Mouse (Mus musculus) heart, adult 9 months (tissue): ENCODE measurements around the gene Lgals7.

Experiments
- DNase-seq, 2 experiments: peaks; one replicate each; pipeline ENCODE4 v3.0.0; 2022; ENCODE audit warnings: low spot score in 2 of 2

Gene Lgals7

DNA sequence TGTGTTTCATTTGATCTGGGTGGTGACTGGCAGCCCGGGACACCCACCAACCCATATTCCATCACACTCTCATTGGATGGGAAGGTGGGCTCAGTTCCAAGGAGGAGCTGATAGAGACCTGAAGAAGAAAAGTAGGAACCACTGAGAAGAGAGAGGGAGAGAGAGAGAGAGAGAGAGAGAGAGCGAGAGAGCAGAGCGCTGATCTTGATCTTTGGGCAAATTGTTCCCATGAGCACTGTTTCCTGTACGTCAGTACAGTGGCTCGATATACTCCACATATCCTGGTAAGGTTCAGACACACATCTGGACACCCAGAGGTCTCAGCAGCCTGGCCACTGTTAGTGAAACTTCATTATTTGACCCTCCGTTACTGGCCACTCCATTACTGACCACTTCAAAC is at the start of gene Lgals7:
Gene Lgals7, plus strand, starts transcription at position 314 of the 400 bp plus-strand sequence.
- no peak for DNase-seq

DNA sequence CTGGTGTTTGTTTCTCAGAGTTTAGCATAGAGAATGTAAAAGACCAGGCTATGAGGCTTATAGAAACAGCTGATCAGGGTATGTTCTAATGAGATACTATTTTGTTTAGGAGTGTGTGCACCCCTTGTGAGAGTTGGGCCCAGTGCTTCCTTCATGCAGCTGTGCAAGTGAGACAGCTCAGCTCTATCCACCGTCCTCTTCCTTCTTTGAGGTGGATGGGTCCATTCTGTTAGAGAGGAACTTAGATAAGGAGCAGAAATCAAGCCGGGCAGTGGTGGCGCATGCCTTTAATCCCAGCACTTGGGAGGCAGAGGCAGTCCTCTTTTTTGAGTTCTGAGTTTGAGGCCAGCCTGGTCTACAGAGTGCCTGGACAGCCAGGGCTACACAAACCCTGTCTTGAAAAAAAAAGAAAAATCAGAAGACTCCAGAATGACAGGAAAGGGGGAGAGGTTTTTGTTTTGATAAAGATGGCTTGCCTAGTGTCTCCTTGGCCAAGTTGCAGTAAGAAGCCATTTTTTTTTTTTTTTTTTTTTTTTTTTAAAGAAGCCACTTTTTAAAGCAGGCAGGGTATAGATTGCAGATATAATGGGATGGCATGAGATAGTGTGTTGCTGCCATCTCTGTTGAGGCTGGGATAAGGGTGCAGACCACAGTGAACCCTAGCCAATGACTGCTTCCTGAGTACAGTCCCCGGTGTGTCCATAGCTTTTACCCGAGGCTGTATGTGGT is 49.2 kb upstream of the Lgals7 start:
- DNase-seq, result no peak

DNA sequence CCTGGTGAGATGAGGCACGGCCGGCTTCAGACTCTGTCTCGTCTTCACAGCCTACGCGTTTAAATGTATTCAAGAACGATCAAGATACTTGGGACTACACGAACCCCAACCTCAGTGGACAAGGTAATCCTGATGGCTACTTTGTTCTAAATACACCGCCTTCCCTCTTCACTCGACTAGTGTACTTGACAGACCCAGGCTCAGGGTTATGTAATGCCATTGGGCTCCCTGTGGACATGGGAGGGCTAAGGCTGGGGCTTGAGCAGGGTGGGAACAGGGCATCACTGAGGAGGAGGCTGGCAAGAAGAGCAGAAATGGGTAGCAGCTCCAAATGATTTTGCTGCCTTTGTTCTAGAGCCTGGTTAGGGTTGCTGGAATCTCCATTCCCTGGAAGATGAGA is 48.4 kb upstream of the Lgals7 start:
- no peak for DNase-seq

DNA sequence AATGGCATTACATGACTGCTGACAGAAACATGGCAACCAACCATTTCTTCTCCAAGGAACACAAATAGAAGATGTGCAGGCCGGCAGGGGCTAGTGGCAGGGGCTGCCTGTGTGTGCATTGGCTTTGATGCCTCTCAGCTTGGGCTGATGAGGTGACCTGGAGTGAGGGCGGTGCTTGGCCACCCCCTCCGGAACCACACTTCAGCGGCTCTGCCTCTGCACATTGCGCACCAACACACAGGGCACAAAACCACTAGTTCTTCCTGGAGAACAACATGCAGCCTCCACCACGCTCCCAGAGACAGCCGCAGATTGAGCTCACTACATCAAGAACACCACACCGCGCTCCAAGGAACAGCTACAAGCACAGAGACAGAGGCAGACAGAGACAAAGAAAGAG is 47.5 kb upstream of the Lgals7 start:
- peak in 1 of 2 experiments; percentile 38 for DNase-seq

DNA sequence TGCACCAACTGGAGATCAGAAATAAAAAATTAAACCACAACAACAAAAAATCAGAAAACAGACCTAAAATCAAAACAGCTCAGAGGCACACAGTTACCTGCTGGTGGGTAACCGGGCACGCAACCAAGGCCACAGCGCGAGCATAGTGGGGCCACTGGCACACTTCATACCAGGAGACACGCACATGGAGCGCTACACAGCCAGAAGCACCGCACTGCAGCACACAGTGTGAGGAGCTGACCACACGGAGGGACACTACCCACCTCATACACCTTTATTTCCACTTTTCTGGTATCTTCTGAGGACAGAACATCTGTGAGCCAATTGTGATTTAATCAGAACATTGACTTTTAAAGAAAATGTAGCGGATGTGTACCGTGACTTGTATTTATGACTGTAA is 46.7 kb upstream of the Lgals7 start:
- DNase-seq, result no peak

DNA sequence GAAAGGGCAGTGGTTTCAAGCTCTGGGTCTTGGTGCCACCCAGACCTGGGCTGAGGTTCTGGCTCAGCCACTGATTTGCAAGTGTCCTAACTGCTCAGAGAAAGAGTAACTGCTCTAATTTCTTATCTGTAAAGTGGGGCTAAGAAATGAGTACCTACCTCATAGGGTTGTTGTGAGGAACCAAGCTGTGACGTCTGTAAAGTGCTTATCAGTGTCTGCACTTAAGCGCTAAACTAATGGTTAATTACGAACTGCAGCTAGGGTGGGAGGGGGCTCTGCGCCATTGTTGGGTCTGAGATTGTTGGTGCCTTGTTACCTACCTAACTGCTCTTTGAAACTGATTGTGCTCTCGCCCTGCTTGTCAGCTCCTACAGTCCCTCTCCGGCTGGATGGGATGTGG is 46.1 kb upstream of the Lgals7 start:
- DNase-seq, result no peak

DNA sequence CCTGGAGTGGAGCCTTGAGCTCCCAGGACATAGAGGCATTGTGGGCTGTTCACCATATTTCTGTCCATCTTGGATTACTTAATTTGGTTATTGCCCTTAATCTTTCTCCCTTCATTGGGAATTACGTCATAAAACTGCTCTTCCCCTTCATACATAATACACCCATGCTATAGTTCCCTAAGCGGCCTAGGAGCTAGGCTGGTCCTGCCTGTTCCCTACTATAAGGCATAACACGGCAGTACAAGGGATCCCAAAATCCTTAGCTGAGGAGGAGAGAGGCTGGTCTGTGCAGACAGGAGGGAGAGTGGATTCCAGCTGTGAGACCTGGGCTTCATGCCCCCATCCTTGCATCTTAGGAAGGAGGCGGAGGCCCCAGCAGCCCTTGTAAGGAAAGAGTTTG is 45.7 kb upstream of the Lgals7 start:
- no peak for DNase-seq

DNA sequence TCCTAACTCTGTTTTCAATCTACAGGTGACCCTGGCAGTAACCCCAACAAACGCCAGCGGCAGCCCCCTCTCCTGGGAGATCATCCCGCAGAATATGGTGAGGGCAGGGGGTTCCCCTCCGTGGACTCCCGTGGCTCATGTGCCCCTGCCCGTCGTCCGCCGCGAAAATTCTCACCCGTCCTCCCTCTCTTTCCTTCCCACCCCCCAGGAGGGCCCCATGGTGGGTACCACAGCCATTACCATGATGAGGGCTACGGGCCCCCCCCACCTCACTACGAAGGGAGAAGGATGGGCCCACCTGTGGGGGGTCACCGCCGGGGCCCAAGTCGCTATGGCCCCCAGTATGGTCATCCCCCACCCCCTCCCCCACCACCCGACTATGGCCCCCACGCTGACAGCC is 45.2 kb upstream of the Lgals7 start:
- no peak for DNase-seq

DNA sequence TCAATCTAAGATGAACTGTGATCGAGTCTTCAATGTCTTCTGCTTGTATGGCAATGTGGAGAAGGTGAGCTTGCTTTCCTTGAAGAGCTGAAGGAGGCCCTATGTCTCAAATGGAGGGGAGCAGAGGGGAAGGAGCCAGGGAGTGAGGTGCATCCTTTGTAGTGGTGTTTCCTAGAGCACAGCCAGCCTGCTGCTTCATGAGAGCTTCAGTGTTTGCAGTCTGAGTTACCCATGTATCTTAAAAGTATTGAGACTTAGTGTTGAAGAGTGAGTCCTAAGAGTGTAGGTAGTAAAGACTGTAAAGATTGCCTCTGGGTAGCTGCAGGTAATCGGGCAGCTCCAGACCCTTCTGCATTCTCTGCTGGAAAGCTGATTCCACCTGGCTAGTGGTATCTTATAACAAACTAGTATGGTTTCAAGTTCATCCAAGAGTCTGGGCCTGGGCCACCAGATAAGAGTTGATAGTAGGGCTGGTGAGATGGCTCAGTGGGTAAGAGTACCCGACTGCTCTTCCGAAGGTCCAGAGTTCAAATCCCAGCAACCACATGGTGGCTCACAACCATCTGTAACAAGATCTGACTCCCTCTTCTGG is 44.7 kb upstream of the Lgals7 start:
- no peak for DNase-seq

DNA sequence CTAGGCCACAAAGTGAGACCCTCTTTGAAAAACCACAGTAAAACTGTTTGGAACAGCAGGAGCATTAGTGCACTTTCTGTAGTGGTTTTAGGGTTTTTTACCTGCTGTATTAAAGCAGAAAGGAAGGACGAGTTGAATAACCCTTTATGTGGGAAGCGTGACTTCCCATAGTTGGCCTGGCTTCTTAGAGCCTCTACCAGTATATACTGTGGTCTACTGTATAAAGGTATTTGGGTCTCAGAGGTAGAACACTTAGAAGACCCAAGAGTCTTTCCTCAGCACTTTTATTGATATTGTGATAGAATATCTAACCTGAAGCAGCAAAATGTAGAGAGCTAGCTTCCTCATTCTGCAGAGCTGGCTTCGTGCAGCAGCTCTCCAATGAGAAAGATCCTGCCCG is 44.1 kb upstream of the Lgals7 start:
- DNase-seq, result no peak

DNA sequence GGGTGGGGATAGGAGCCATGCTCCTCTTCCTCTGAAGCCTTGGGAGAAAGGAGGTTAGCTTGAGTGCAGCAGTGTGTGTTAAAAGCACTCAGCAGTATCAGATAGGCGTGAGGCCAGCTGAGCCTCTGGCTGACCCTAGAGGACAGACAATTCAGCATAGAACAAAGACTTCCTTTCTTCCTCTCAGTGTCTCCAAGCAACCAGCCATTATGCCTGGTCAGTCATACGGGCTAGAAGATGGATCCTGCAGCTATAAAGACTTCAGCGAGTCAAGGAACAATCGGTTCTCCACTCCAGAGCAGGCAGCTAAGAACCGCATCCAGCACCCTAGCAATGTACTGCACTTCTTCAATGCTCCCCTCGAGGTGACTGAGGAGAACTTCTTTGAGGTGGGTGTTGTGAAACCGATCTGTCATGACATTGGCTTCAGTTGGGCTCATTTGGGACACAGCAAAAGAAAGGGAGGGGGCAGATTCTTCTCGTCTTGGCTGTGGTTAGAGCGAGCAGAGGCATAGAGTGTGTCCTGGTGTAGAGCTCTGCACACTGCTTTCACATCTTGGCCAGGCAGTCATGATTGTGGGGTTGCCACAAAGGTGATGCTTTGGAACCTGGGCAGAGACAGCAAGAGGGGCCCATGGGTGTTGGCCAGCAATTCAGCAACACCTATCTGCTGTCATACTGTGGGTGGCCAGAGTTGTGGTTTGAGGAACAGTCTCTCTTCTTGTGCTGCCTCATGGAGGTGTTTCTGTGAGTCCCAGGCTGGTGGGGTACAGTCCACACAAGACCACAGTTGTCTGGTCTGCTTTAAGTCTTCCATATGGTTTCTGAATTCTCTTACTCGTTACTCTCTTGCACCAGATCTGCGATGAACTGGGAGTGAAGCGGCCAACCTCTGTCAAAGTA is 43.0 kb upstream of the Lgals7 start:
- DNase-seq, result peak; percentile 70 to 77

DNA sequence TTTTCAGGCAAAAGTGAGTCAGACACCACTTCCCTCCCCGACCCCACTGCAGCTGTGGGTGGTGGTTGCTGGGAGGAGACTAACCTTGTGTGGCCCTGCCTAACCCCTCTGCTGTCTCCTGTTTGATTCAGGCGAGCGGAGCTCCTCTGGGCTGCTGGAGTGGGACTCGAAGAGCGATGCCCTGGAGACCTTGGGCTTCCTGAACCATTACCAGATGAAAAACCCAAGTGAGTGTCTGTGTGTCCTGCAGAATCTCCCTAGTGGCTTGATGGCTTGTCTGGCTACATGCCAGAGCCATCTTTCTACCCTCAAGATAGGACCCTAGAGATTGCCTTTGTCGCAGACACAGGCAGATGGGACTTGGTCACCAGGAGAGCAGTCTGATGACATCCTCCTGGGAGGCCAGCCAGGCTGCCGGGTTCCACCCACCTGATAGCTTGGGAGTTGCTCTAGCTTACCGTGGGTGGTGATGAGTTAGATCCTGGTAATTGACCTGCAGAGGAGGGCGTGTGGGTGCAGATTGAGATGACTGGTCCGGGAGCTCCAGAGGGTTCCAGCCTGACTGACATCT is 42.3 kb upstream of the Lgals7 start:
- peak; percentile 71 to 74 for DNase-seq

DNA sequence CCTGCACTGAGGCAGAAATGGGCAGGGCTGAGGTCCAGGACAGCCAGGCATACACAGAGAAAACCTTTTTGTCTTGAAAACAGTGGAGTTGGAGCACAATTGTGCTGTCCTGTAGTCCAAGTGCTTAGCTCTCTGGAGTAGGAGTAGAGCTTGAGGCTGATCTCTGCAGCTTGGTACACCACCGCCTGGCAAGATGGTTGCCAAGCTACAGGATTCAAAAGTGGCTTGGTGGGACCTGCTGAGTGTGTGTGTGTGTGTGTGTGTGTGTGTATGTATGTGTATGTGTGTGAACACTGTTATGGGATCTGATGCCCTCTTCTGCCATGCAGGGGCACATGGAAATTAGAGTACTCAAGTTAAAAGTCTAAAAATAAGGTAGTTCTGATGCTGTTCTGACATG is 41.1 kb upstream of the Lgals7 start:
- DNase-seq, result no peak

DNA sequence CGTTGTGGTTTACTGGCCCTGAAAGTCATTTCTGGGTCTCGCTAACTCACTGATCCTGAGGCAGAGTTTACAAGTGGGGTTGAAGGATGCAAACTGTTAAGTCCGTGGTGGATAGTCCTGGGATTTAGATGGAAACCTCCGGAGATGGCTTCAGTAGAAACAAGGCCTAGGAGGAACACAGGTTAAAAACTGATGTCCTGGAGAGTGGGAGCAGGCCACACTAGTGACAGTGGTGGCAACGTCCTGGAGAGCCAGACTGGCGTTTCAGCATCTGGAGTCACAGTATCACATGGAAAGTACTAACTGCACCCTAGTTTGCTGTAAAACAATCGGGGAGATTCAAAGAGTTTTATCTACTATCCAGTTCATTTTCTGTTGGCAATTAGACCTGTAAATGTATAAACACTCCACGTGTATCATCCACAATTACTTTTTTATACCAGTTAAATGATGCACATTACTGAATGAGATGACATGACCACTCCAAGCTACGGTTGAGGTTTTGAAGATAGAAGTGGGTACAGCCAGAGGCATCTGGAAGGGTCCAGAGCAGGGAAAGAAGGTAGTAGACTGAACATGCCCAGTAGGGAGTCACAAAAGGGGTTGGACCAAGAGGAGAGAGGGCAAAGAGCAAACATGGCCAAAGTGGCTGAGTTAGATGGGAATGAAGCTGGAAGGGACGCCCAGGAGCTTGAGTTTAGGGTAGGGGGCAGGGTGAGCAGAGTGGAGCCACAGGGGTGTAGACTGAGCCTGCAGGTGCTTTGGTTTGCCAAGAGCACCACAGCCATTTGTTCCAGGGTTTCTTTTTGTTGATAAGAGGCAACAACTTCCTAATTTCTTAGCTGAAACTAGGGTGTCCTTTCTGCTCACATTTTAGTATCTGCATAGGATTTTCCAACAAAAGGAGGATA is 40.4 kb upstream of the Lgals7 start:
- DNase-seq, result no peak

DNA sequence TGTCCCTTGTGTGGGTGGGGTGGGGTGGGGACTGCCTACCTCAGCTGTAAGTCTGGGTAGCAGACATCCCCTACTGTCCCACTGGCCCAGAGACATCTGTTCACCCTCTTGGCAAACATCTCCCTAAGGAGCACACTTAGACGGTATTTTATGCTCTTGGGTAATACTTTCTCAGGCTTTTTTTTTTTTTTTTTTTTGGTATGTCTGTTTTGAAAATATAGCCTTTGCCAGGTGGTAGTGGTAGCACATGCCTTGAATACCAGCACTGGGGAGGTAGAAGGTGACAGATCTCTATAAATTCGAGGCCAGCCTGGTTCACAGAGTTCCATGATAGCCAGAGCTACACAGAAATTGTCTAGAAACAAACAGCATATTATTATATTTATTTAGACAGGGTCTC is 39.7 kb upstream of the Lgals7 start:
- DNase-seq, result no peak

DNA sequence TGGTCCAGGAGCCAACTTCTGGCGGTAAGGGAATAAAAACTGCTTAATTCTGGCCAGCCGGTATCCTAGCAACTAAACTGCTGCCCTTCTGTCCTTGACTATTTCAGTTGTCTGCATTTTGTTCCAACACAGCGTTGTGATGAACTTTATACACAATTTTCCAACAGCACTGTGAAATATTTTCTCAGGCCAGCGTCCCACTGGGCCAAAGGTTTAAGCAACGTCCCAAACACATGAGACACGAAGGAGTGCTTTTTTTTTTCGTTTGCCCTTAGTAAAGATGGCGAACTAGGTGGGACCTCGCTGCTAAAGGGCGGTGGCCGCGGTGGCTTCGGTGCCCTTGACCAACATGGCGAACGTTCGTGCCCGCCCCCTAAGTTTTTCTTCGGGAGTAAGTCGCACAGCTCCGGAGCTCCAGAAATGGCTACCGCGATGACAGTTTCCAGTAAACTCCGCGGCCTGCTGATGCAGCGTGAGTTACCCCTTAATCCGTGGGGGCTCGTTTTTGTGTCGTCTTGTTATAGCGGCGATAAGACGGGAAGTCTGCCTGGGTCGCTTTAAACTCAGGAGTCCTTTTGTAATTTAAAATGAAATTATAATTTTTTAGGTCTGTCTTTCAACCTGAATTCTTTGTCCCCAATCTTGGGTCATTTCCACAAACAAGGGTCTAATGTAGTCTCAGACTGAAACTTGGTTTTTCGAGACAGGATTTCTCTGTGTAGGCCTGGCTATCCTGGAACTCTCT is 38.5 kb upstream of the Lgals7 start, which contains the start of gene Ech1:
Gene Ech1, plus strand, starts transcription at position 277 of the 745 bp plus-strand sequence.
- DNase-seq, result peak; percentile 91 to 96

DNA sequence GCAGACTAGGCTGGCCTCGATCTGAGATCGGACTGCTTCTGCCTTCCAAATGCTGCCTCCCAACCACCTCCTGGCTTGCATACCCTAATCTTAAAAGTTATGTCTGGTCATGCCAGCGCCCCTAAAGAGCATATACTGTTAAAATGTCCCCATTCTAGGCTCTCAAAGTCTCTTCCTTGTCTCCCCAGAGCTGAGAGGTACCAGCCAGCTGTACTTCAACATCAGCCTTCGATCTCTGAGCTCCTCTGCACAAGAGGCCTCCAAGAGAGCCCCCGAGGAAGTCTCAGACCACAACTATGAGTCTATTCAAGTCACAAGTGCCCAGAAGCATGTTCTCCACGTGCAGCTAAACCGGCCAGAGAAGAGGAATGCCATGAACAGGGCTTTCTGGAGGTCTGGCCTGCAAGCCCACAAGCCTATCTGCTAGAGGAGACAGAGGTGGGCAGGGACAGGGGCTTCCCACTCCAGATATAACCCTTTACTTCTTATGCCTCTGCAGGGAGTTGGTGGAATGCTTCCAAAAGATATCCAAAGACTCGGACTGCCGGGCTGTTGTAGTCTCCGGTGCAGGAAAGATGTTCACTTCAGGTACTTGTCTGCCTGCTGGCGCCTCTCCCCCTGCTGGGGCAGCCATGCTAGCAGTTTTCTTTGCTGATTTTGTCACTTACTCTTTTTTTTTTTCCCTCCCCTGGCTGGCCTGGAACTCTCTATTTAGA is 37.8 kb upstream of the Lgals7 start:
- peak in 1 of 2 experiments; percentile 57 for DNase-seq

DNA sequence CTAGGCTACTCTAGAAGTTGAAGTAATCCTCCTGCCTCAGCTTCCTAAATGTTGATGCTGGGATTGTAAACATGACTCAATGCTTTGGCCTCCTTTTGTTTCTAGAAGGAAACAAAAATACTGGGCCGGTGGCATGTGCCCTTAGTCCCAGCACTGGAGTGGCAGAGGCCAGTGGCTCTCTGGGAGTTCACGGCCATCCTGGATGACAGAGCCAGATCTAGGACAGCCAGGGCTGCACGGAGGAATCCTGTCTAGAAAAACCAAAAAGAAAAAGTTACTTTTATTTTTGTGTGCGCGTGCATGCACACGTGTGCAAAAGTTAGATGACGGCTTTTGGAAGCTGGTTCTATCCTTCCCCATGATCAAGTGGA is 37.3 kb upstream of the Lgals7 start:
- DNase-seq, result no peak

DNA sequence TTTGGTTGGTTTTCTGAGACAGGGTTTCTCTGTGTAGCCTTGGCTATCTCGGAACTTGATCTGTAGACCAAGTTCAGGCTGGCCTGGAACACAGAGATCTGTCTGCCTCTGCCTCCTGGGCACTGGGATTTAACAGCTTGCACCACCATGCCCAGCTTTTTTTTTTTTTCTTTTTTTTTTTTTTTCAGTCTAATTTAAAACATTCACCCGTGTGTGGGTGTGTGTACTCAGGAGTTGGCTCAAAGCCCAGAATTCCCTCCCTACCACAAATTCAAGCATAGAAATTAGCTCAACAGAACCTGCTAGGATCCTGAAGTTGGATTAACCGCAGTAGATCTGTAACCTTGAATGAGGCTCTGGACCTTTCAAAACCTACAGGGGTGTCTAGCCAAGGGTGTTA is 36.3 kb upstream of the Lgals7 start:
- peak in 1 of 2 experiments; percentile 47 for DNase-seq

DNA sequence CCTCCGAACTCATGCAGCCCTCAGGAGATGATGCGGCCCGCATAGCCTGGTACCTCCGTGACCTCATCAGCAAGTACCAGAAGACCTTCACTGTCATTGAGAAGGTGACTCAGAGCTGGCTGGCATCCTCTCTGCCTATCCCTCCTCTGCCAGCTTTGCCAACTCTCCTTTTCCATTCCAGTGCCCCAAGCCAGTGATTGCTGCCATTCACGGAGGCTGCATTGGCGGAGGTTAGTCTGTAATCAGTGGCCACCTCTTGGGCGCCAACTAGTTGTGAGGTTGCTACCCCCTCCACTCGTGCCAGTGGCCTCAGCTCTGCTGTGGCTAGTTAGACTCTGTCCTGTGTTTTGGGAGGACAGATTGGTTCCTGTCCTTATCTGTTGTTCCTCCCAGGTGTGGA is 33.8 kb upstream of the Lgals7 start:
- peak; percentile 71 to 72 for DNase-seq
